Mouse (Mus musculus) liver, adult 2 months (tissue): ENCODE data around the gene Elp4. TPM values are rescaled to one million over a fixed set of nuclear protein-coding genes. Genes with fewer than 3 reads are reported as not detected.

Experiments
- DNase-seq: peaks from one replicate; pipeline ENCODE4 v3.0.0-alpha.2; 2011; ENCODE audit warnings: low read depth, low spot score; ENCODE audit errors: extremely low read depth
- H3K27ac ChIP-seq: fragments of 200-500 bp; replicated peaks from 2 replicates; pipeline ENCODE4 v1.5.1; 2012; ENCODE audit warnings: low read depth, mild to moderate bottlenecking, control low read depth, inconsistent platforms, low read length; ENCODE audit not compliant: insufficient read depth
- H3K27me3 ChIP-seq: fragments of 200-500 bp; 2 replicates; pipeline ENCODE4 v1.6.1; 2012; ENCODE audit warnings: mild to moderate bottlenecking, moderate library complexity, low read length, inconsistent platforms; ENCODE audit not compliant: control insufficient read depth, insufficient read depth
- H3K36me3 ChIP-seq: fragments of 200-500 bp; 2 replicates; pipeline ENCODE4 v1.6.1; 2012; ENCODE audit warnings: low read length, inconsistent platforms; ENCODE audit not compliant: control insufficient read depth, insufficient read depth
- H3K4me1 ChIP-seq: fragments of 200-500 bp; 2 replicates; pipeline ENCODE4 v1.6.1; 2011; ENCODE audit warnings: low read length; ENCODE audit not compliant: control insufficient read depth, insufficient read depth
- H3K4me3 ChIP-seq: fragments of 200-500 bp; 2 replicates; pipeline ENCODE4 v1.5.1; 2011; ENCODE audit warnings: low read depth, mild to moderate bottlenecking, control low read depth, low read length, moderate library complexity; ENCODE audit not compliant: insufficient read depth
- H3K79me2 ChIP-seq: fragments of 200-500 bp; 2 replicates; pipeline ENCODE4 v1.6.1; 2012; ENCODE audit warnings: inconsistent platforms, mild to moderate bottlenecking, low read length, moderate library complexity; ENCODE audit not compliant: control insufficient read depth, insufficient read depth
- H3K9ac ChIP-seq: fragments of 200-500 bp; 2 replicates; pipeline ENCODE4 v1.6.1; 2012; ENCODE audit warnings: low read depth, mild to moderate bottlenecking, control low read depth, inconsistent platforms, low read length
- CTCF ChIP-seq: fragments of 200-500 bp; IDR thresholded peaks from 2 replicates; pipeline ENCODE4 v1.5.1; 2011; ENCODE audit warnings: low read depth, low read length, control low read depth
- POLR2A ChIP-seq: fragments of 200-500 bp; IDR thresholded peaks from 2 replicates; pipeline ENCODE4 v1.6.1; 2011; ENCODE audit warnings: low read length, control low read depth; ENCODE audit not compliant: insufficient read depth; ENCODE audit errors: extremely low read depth
- WGBS: fragments of 180-500 bp; shearing (Covaris S2); methylation state at CpG from one replicate; pipeline ENCODE4 v1.1.7; 2018; 5-methylcytosine and 5-hydroxymethylcytosine counted together
- polyA plus RNA-seq: library from polyadenylated mRNA; depleted of rRNA; stranded (reverse); fragments of >200 nt; gene quantifications from 2 replicates; pipeline ENCODE4 v1.2.3, GENCODE M21; 2012; rRNA removed
- total RNA-seq: library from RNA; depleted of rRNA; stranded (reverse); fragments of >200 nt; gene quantifications from 2 replicates; pipeline ENCODE4 v1.2.3, GENCODE M21; 2014; rRNA removed

The Elp4 gene
- total and polyA plus RNA-seq, 2 experiments = 7.7 to 16.2 TPM

DNA sequence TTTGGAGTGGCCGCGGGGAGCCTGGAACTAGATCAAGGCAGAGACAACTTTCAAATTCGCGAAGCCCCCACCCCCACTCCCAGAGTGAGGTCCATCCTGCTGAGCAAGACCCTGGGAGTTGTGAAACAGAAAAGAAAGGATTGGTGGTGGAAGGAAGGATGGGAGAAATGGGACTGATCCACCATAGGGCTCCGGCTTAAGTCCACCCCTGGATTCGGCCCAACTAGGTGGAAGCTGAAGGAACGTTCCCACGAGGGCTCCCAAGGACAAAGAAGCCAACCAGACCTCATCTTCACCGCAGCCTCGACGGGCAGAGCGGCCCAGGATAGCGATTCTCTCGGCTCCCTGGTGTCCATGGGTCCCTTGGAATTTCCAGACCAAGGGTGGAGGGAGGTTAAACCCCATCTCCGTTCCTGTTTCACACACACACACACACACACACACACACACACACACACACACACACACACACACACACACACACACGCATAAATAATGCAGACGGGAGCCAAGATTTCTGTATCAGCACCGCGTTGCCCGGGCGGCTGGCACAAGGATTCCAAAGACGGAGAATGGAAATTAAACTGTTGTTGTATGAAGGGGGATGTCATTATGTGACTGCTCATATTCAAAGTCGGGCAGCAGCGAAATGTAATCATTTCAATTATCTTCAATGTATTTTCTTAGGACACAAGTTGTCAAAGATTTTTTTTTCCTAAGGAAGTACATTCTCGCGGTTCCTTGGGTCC lies 243.3 kb downstream of the Elp4 start:
- Histone ChIP-seq H3K79me2 (no peaks in the 10 kb centered on the region), H3K4me3 (no peak overlapping the region), H3K27me3 (peaks cover 27% of the 10 kb centered on the region), H3K4me1 (no peaks in the 10 kb centered on the region), H3K36me3 (no peaks in the 10 kb centered on the region), H3K9ac (no peak overlapping the region), H3K27ac (no peak overlapping the region)
- TF ChIP-seq CTCF (no peak), POLR2A (no peak)
- DNase-seq = no peak
- 3% methylated on average over 26 of the region's 26 CpGs for WGBS

DNA sequence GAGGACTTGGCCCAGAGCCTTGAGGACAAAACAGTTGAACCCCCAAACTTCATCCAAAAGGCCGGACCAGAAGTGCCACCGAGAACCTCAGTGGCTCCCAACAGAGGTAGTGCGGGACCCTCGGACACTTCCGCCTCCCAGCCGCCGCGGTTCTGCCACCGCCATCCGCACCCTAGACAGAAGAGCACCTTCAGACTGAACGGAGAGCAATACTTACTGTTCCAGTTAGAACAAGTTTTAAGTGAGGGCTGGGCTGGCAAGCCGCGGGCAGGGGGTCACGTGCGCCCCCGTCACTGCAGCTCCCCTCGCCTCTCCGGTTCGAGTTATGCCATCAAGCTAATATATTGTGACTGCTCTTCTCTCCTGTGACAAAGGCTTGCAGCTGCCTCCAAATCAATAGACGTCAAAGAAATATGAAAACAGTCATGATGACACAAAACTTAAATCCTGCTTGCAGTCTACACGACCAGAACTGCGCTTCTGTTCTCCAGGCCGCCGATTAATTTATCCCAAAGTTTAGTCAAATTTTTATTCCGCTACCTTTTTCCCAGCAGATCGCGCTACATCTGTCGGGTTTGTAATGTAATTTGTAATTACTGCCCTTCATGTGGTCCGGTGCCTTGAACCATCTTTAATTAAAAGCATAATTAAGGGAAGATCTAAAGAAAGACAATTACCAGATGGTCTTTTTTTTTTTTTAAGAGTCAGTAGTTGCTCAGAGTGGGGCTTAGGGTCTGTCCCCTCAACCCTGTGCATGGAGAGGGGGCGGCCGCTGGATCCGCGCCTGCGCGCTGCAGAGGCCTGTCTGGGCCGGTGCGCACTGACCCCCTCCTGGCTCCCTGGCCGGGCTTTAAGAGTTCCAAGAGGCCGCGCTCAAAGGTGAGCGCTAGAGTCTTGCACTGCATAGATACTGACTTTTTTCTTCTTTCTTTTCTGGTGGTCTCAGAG lies 244.2 kb downstream of the Elp4 start:
- 6% methylated on average over 41 of the region's 41 CpGs for WGBS
- no peaks in the 10 kb centered on the region for H3K36me3 ChIP-seq
- no peak overlapping the region for H3K27ac ChIP-seq
- H3K79me2 ChIP-seq = no peaks in the 10 kb centered on the region
- H3K9ac ChIP-seq = no peak overlapping the region
- no peaks in the 10 kb centered on the region for H3K4me1 ChIP-seq
- H3K27me3 ChIP-seq = peaks cover 27% of the 10 kb centered on the region
- no peak for DNase-seq
- TF ChIP-seq POLR2A = no peak
- TF ChIP-seq CTCF = no peak
- no peak overlapping the region for H3K4me3 ChIP-seq

DNA sequence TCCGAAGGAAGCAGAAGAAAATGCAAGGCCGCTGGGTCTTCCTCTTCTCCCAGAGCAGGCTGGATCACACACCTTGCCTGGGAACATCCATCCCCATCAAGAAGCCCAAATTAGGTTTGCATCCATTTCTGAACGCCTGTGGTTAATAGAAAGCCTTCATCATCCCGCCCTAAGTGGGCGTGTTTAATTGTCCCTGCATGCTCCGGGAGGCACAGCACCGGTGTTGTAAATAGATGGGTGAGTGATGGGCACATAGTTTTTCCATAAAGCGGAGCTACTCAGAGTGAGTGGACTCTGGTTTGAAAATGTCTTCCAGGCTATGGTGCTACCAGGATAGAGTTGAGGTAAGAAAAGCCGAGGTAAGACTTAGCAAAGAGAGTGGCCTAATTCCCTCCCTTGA lies 245.0 kb downstream of the Elp4 start:
- Histone ChIP-seq H3K27me3 (peaks cover 27% of the 10 kb centered on the region), H3K4me1 (no peaks in the 10 kb centered on the region), H3K9ac (no peak overlapping the region), H3K79me2 (no peaks in the 10 kb centered on the region), H3K27ac (no peak overlapping the region), H3K4me3 (no peak overlapping the region), H3K36me3 (no peaks in the 10 kb centered on the region)
- WGBS = 10% methylated on average over 9 of the region's 9 CpGs
- no peak for TF ChIP-seq CTCF
- TF ChIP-seq POLR2A = no peak
- DNase-seq = no peak

DNA sequence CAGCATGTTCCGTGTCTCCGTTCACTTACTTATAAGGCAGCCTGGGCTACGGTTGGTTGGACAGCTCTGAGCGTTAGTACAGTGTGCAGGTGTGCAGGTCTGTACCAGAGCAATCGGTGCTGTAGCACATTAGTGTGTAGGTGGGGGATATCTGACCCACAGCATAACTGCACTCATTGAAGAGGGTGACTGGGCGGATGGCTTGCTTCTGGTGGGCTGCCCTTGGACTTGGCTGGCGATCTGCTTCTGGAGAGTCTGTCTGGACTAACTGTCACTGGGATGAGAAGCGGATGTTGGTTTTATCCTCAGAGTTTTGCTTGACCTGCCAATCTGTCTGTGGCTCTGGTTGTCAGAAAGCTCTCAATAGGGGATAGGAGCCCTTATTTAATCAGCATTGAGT lies 247.9 kb downstream of the Elp4 start:
- Histone ChIP-seq H3K4me1 (no peaks in the 10 kb centered on the region), H3K27me3 (peaks cover 16% of the 10 kb centered on the region), H3K79me2 (no peaks in the 10 kb centered on the region), H3K36me3 (no peaks in the 10 kb centered on the region), H3K27ac (no peak overlapping the region), H3K9ac (no peak overlapping the region), H3K4me3 (no peak overlapping the region)
- TF ChIP-seq POLR2A (no peak), CTCF (no peak)
- DNase-seq = no peak
- WGBS = 80% methylated on average over 8 of the region's 8 CpGs

Other genes starting within 250 kb of the Elp4 start
- not detected in 2 replicates for gene Pax6, start 235.7 kb downstream of the Elp4 start, total RNA-seq
- gene Pax6, start 235.7 kb downstream of the Elp4 start, polyA plus RNA-seq = not detected in 2 replicates
- 42.2 and 49.4 TPM in 2 replicates for gene Immp1l, start 74 bp upstream of the Elp4 start, total RNA-seq
- gene Immp1l, start 74 bp upstream of the Elp4 start, polyA plus RNA-seq = 12.7 and 15.1 TPM in 2 replicates
- gene Dnajc24, start 99.0 kb upstream of the Elp4 start, total RNA-seq = 17.1 and 18.4 TPM in 2 replicates
- gene Dnajc24, start 99.0 kb upstream of the Elp4 start, polyA plus RNA-seq = 8.2 and 13.8 TPM in 2 replicates